Mouse (Mus musculus) cortical plate, adult 2 months (tissue): ENCODE measurements around the gene Nphs1. TPM values are rescaled to one million over a fixed set of nuclear protein-coding genes. Genes with fewer than 3 reads are reported as not detected.
A peak's percentile ranks its signal among the peaks of the same experiment; 100 is the strongest.

Source experiments
- H3K27ac ChIP-seq: fragments of 200-500 bp; 2 replicates; pipeline ENCODE4 v1.5.1; 2012; ENCODE audit warnings: low read length, control low read depth, inconsistent platforms; ENCODE audit not compliant: insufficient read depth
- H3K4me1 ChIP-seq: fragments of 200-500 bp; 2 replicates; pipeline ENCODE4 v1.6.1; 2011; ENCODE audit warnings: low read length; ENCODE audit not compliant: control insufficient read depth, insufficient read depth
- H3K4me3 ChIP-seq: fragments of 200-500 bp; 2 replicates; pipeline ENCODE4 v1.5.1; 2011; ENCODE audit warnings: mild to moderate bottlenecking, low read length, control low read depth; ENCODE audit not compliant: insufficient read depth
- CTCF ChIP-seq: fragments of 200-500 bp; IDR thresholded peaks from 2 replicates; pipeline ENCODE4 v1.5.1; 2011; ENCODE audit warnings: mild to moderate bottlenecking, control low read depth, low read length; ENCODE audit not compliant: insufficient read depth; ENCODE audit errors: extremely low read depth
- POLR2A ChIP-seq: fragments of 200-500 bp; IDR thresholded peaks from 2 replicates; pipeline ENCODE4 v1.6.1; 2011; ENCODE audit warnings: mild to moderate bottlenecking, low read length, control low read depth; ENCODE audit not compliant: insufficient read depth; ENCODE audit errors: extremely low read depth
- polyA plus RNA-seq: library from polyadenylated mRNA; depleted of rRNA; stranded (reverse); fragments of >200 nt; gene quantifications from 2 replicates; pipeline ENCODE4 v1.2.3, GENCODE M21; 2012; rRNA removed

Gene Nphs1
- 1.4 and 1.7 TPM in 2 replicates for polyA plus RNA-seq

GRCm38 (mm10) chr7:30457629-30458330, at the start of gene Nphs1, which contains the start of gene Kirrel2:
Gene Nphs1 (plus strand): TSS chr7:30458315.
Gene Kirrel2 (minus strand): TSS chr7:30457690.
- peak within 1 kb of the TSS; percentile 16 for H3K4me3 ChIP-seq
- TF ChIP-seq CTCF (no peak), POLR2A (no peak)
- H3K4me1 ChIP-seq = no peaks in the 10 kb centered on the region
- H3K27ac ChIP-seq = no peak within 1 kb of the TSS

GRCm38 (mm10) chr7:30408639-30409038, 49.5 kb upstream of the Nphs1 start:
- Histone ChIP-seq H3K4me1 (no peaks in the 10 kb centered on the region), H3K4me3 (no peak overlapping the region), H3K27ac (no peak overlapping the region)
- TF ChIP-seq CTCF = no peak
- no peak for TF ChIP-seq POLR2A

GRCm38 (mm10) chr7:30409789-30410188, 48.3 kb upstream of the Nphs1 start:
- no peak for TF ChIP-seq POLR2A
- no peak for TF ChIP-seq CTCF
- Histone ChIP-seq H3K4me3 (no peak overlapping the region), H3K4me1 (no peaks in the 10 kb centered on the region), H3K27ac (no peak overlapping the region)

GRCm38 (mm10) chr7:30411023-30411422, 47.1 kb upstream of the Nphs1 start:
- H3K27ac ChIP-seq = no peak overlapping the region
- H3K4me3 ChIP-seq = no peak overlapping the region
- H3K4me1 ChIP-seq = no peaks in the 10 kb centered on the region
- TF ChIP-seq POLR2A = no peak
- no peak for TF ChIP-seq CTCF

GRCm38 (mm10) chr7:30412735-30413147, 45.4 kb upstream of the Nphs1 start:
- Histone ChIP-seq H3K4me1 (no peaks in the 10 kb centered on the region), H3K27ac (peak overlapping the region; percentile 33; the same call in 1 of the 2 replicates), H3K4me3 (no peak overlapping the region)
- no peak for TF ChIP-seq CTCF
- no peak for TF ChIP-seq POLR2A

GRCm38 (mm10) chr7:30413596-30413995, 44.5 kb upstream of the Nphs1 start, which contains the start of gene Tyrobp:
Gene Tyrobp (plus strand): TSS chr7:30413760.
- peak within 1 kb of the TSS; percentile 33; the same call in 1 of the 2 replicates for H3K27ac ChIP-seq
- no peaks in the 10 kb centered on the region for H3K4me1 ChIP-seq
- H3K4me3 ChIP-seq = 0 out of 2 replicates have a peak within 1 kb of the TSS, but pooled peaks have one; percentile 9
- no peak for TF ChIP-seq CTCF
- TF ChIP-seq POLR2A = 0 out of 2 replicates have a peak, but pooled peaks have one; percentile 28

GRCm38 (mm10) chr7:30417856-30418255, 40.3 kb upstream of the Nphs1 start:
- TF ChIP-seq POLR2A (no peak), CTCF (no peak)
- H3K27ac ChIP-seq = no peak overlapping the region
- no peak overlapping the region for H3K4me3 ChIP-seq
- no peaks in the 10 kb centered on the region for H3K4me1 ChIP-seq

GRCm38 (mm10) chr7:30419561-30420499, 38.3 kb upstream of the Nphs1 start, which contains the start of gene Hcst:
Gene Hcst (minus strand): TSS chr7:30419854.
- Histone ChIP-seq H3K27ac (no peak within 1 kb of the TSS), H3K4me3 (no peak within 1 kb of the TSS), H3K4me1 (no peaks in the 10 kb centered on the region)
- no peak for TF ChIP-seq CTCF
- TF ChIP-seq POLR2A = no peak

- TF ChIP-seq POLR2A (no peak), CTCF (no peak)
These were observed 37.4 kb upstream of the Nphs1 start for GRCm38 (mm10) chr7:30420673-30421072.

More at GRCm38 (mm10) chr7:30420673-30421072, 37.4 kb upstream of the Nphs1 start:
- H3K27ac ChIP-seq = no peak overlapping the region
- H3K4me3 ChIP-seq = no peak overlapping the region
- H3K4me1 ChIP-seq = no peaks in the 10 kb centered on the region
